Mouse (Mus musculus) heart, adult 2 months (tissue): ENCODE measurements around the gene Apol7e.

Source experiments
- CTCF ChIP-seq: fragments of 200-600 bp; IDR thresholded peaks from 2 replicates; pipeline ENCODE4 v1.8.1; 2022; ENCODE audit warnings: antibody characterized with exemption, mild to moderate bottlenecking, moderate library complexity
- EP300 ChIP-seq: fragments of 200-500 bp; IDR thresholded peaks from 2 replicates; pipeline ENCODE4 v1.6.1; 2011; ENCODE audit warnings: low read depth, low read length, control low read depth; ENCODE audit not compliant: insufficient read depth
- POLR2A ChIP-seq: fragments of 200-500 bp; IDR thresholded peaks from 2 replicates; pipeline ENCODE4 v1.6.1; 2011; ENCODE audit warnings: mild to moderate bottlenecking, low read depth, low read length, control low read depth; ENCODE audit not compliant: insufficient read depth

DNA sequence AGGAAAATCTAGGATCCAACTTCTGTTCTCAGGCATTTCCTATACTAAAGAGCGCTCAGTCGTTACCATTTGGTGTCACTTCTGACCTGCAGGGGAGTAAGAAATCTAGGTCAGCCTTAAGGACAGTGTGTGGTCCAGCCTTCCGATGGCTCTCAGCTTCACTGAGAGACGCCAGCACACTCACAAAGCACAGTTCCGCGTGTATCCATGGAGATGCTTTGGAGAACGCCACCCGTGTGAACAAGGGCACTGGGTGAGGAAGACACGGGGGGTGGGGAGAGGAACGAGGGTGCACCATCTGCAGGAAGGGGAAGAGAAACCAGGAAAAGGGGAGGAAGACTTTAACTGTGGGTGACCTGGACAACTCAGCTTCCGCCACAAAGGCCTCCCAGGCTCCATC lies 53.8 kb downstream of the Apol7e start:
- TF ChIP-seq CTCF (no peak), POLR2A (no peak), EP300 (no peak)
